ENCODE assay signal across 8 mouse cellular contexts in the genomic region with DNA sequence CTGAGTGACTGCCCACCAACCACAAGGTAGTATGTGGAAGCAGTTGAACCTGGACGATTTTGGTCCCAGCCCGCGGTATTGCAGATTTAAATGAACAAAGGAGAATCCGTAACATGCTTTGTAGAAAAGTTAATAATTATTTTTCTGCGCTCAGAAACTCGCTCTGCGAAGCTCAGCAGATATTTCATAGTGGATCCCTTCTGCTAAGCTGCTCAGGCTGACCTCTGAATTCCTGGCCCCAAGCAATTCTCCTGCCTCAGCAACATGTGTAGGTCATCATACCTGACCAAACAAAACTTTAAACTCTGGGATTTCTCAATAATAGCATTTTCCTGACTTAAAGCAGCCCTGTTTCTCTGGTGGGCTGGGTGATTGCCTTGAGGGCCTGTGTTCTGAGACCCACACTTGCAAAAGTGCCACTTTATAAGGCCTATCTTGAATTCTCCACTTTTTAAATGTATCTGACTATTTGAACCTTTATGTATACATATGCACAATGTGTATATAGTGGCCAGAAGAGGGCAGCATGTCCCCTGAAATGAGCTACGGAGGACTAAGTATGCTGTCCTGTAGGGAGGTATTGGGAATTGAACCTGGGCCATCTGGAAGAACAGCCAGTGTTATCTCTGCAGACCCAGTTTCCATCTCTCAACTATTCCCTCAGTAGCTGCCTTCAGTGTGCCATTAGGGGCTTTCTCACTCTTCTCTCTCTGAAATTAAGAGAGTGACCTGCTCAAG. TPM values are rescaled to one million over a fixed set of nuclear protein-coding genes. Genes with fewer than 3 reads are reported as not detected.
A peak's percentile ranks its signal among the peaks of the same experiment; 100 is the strongest.
DNase-seq lines count a peak whose midpoint lies in the region; ATAC-seq and TF ChIP-seq lines count a peak whose summit lies in the region.

No protein-coding gene starts in this region.

- H3K9me3 ChIP-seq in forebrain, embryonic 14.5 days (replicated peaks; ENCODE audit: control insufficient read depth, low read length): no peaks in the 10 kb centered on the region
- no peaks in the 10 kb centered on the region for H3K9me3 ChIP-seq in forebrain, embryonic 15.5 days
- no peaks in the 10 kb centered on the region for H3K9me3 ChIP-seq in midbrain, postnatal 0 days (ENCODE audit: low read length)

- ATAC-seq in forebrain, embryonic 14.5 days: no peak
- no peak for ATAC-seq in forebrain, embryonic 15.5 days (replicated peaks)
- ATAC-seq in granulocyte monocyte progenitor cell, adult 5-6 weeks (replicated peaks; ENCODE audit: poor library complexity, severe bottlenecking): peak; percentile 48
- ATAC-seq in midbrain, postnatal 0 days (ENCODE audit: low FRiP score): no peak
- no peak for ATAC-seq in inflammation-experienced regulatory T-cells, adult 6 months

- TF ChIP-seq CTCF in midbrain, postnatal 0 days (IDR thresholded peaks at IDR 0.05): peak; percentile 73

- H3K4me1 ChIP-seq in forebrain, embryonic 14.5 days (ENCODE audit: control insufficient read depth, insufficient read depth, low read length): no peaks in the 10 kb centered on the region
- no peaks in the 10 kb centered on the region for H3K4me1 ChIP-seq in forebrain, embryonic 15.5 days
- no peaks in the 10 kb centered on the region for H3K4me1 ChIP-seq in midbrain, postnatal 0 days (ENCODE audit: insufficient read depth, low read length)

- no peak overlapping the region for H3K27ac ChIP-seq in forebrain, embryonic 14.5 days (ENCODE audit: low read depth, low read length)
- H3K27ac ChIP-seq in forebrain, embryonic 15.5 days (replicated peaks): no peak overlapping the region
- H3K27ac ChIP-seq in midbrain, postnatal 0 days (ENCODE audit: low read depth, low read length): no peak overlapping the region

- no peak overlapping the region for H3K4me2 ChIP-seq in forebrain, embryonic 14.5 days (ENCODE audit: low read length)
- no peak overlapping the region for H3K4me2 ChIP-seq in forebrain, embryonic 15.5 days (replicated peaks)
- no peak overlapping the region for H3K4me2 ChIP-seq in midbrain, postnatal 0 days (ENCODE audit: low read depth, low read length, poor library complexity, severe bottlenecking)

- DNase-seq in forebrain, embryonic 14.5 days (ENCODE audit: low spot score): peak; percentile 56
- peak; percentile 14 to 16 for DNase-seq in spleen, postnatal 36 days (ENCODE audit: low spot score in 2 of 2)
- DNase-seq in spleen, adult 12 weeks (ENCODE audit: low spot score): no peak
- DNase-seq in midbrain, postnatal 0 days (ENCODE audit: low spot score): peak; percentile 62
- no peak for DNase-seq in urinary bladder, postnatal 36 days (ENCODE audit: low spot score in 2 of 2)

- H3K4me3 ChIP-seq in forebrain, embryonic 14.5 days (ENCODE audit: low read depth, low read length): no peak overlapping the region
- H3K4me3 ChIP-seq in forebrain, embryonic 15.5 days: no peak overlapping the region
- no peak overlapping the region for H3K4me3 ChIP-seq in midbrain, postnatal 0 days (ENCODE audit: low read depth, low read length)

- no peaks in the 10 kb centered on the region for H3K27me3 ChIP-seq in forebrain, embryonic 14.5 days (replicated peaks; ENCODE audit: control insufficient read depth, insufficient read depth, low read length)
- H3K27me3 ChIP-seq in forebrain, embryonic 15.5 days: no peaks in the 10 kb centered on the region
- H3K27me3 ChIP-seq in midbrain, postnatal 0 days (ENCODE audit: insufficient read depth, low read length): no peaks in the 10 kb centered on the region

- no peak overlapping the region for H3K9ac ChIP-seq in forebrain, embryonic 14.5 days (ENCODE audit: low read length)
- H3K9ac ChIP-seq in forebrain, embryonic 15.5 days (replicated peaks): no peak overlapping the region
- H3K9ac ChIP-seq in midbrain, postnatal 0 days (replicated peaks; ENCODE audit: low read length, poor library complexity, severe bottlenecking): no peak overlapping the region

- 86% methylated on average over 8 of the region's 8 CpGs for WGBS in forebrain, embryonic 14.5 days
- WGBS in forebrain, embryonic 15.5 days: 87% methylated on average over 8 of the region's 8 CpGs
- WGBS in midbrain, postnatal 0 days: 87% methylated on average over 8 of the region's 8 CpGs

- peaks cover 100% of the 10 kb centered on the region for H3K36me3 ChIP-seq in forebrain, embryonic 14.5 days (ENCODE audit: control insufficient read depth, insufficient read depth, low read length)
- peaks cover 97% of the 10 kb centered on the region for H3K36me3 ChIP-seq in forebrain, embryonic 15.5 days
- H3K36me3 ChIP-seq in midbrain, postnatal 0 days (ENCODE audit: insufficient read depth, low read length): peaks cover 53% of the 10 kb centered on the region

RNA-seq across cellular contexts. Expression of a gene that starts 13.4 kb away (rescaled TPM):
- polyA plus RNA-seq in forebrain, embryonic 14.5 days (2014; fragmentation: Nextera tagmentation; extraction: Ambion mirVana): 15.2 and 19.8 TPM in 2 replicates
- 13.5 and 14.0 TPM in 2 replicates for polyA plus RNA-seq in forebrain, embryonic 15.5 days (2015; fragmentation: Nextera tagmentation; extraction: Ambion mirVana)
- 7.0 and 10.1 TPM in 2 replicates for total RNA-seq in granulocyte monocyte progenitor cell, adult 5-6 weeks (2014; fragmentation: Nextera tagmentation)
- total RNA-seq in granulocyte monocyte progenitor cell, adult 5-6 weeks (2017): 16.7 and 21.3 TPM in 2 replicates
- 57.4 and 66.2 TPM in 2 replicates for total RNA-seq in midbrain, postnatal 0 days (2014; rRNA removed)
- 9.1 and 10.3 TPM in 2 replicates for polyA plus RNA-seq in midbrain, postnatal 0 days (2015; fragmentation: Nextera tagmentation; extraction: Ambion mirVana)
- polyA plus RNA-seq in inflammation-experienced regulatory T-cells, adult 6 months (2017; shearing (Covaris generic)): 1 to 10 TPM; 2.2 to 2.4 (median 2.3) TPM

RNA-seq across cellular contexts. Expression of a gene that starts 41.8 kb away (rescaled TPM):
- 198 and 208 TPM in 2 replicates for polyA plus RNA-seq in forebrain, embryonic 14.5 days (2014; fragmentation: Nextera tagmentation; extraction: Ambion mirVana)
- polyA plus RNA-seq in forebrain, embryonic 15.5 days (2015; fragmentation: Nextera tagmentation; extraction: Ambion mirVana): 230 and 237 TPM in 2 replicates
- total RNA-seq in granulocyte monocyte progenitor cell, adult 5-6 weeks (2014; fragmentation: Nextera tagmentation): 93.5 and 98.0 TPM in 2 replicates
- 101 and 107 TPM in 2 replicates for total RNA-seq in granulocyte monocyte progenitor cell, adult 5-6 weeks (2017)
- 207 and 228 TPM in 2 replicates for total RNA-seq in midbrain, postnatal 0 days (2014; rRNA removed)
- polyA plus RNA-seq in midbrain, postnatal 0 days (2015; fragmentation: Nextera tagmentation; extraction: Ambion mirVana): 116 and 120 TPM in 2 replicates
- 10 to 100 TPM; 72.3 to 78.0 (median 76.2) TPM for polyA plus RNA-seq in inflammation-experienced regulatory T-cells, adult 6 months (2017; shearing (Covaris generic))

RNA-seq across cellular contexts. Expression of a gene that starts 44.3 kb away (rescaled TPM):
- 0.59 and 0.71 TPM in 2 replicates for polyA plus RNA-seq in forebrain, embryonic 14.5 days (2014; fragmentation: Nextera tagmentation; extraction: Ambion mirVana)
- polyA plus RNA-seq in forebrain, embryonic 15.5 days (2015; fragmentation: Nextera tagmentation; extraction: Ambion mirVana): 0.67 and 0.69 TPM in 2 replicates
- not detected in 2 replicates for total RNA-seq in granulocyte monocyte progenitor cell, adult 5-6 weeks (2014; fragmentation: Nextera tagmentation)
- total RNA-seq in granulocyte monocyte progenitor cell, adult 5-6 weeks (2017): not detected in 2 replicates
- total RNA-seq in midbrain, postnatal 0 days (2014; rRNA removed): 0.22 and 0.61 TPM in 2 replicates
- 0.45 and 0.65 TPM in 2 replicates for polyA plus RNA-seq in midbrain, postnatal 0 days (2015; fragmentation: Nextera tagmentation; extraction: Ambion mirVana)
- under 1 TPM in 2 of 3 experiments, not detected in 1; 0.41 to 0.47 TPM for polyA plus RNA-seq in inflammation-experienced regulatory T-cells, adult 6 months (2017; shearing (Covaris generic))

RNA-seq across cellular contexts. Expression of a gene that starts 44.4 kb away (rescaled TPM):
- 99.6 and 109 TPM in 2 replicates for polyA plus RNA-seq in forebrain, embryonic 14.5 days (2014; fragmentation: Nextera tagmentation; extraction: Ambion mirVana)
- 103 and 112 TPM in 2 replicates for polyA plus RNA-seq in forebrain, embryonic 15.5 days (2015; fragmentation: Nextera tagmentation; extraction: Ambion mirVana)
- total RNA-seq in granulocyte monocyte progenitor cell, adult 5-6 weeks (2014; fragmentation: Nextera tagmentation): 46.9 and 50.7 TPM in 2 replicates
- 23.3 and 31.3 TPM in 2 replicates for total RNA-seq in granulocyte monocyte progenitor cell, adult 5-6 weeks (2017)
- 57.2 and 58.5 TPM in 2 replicates for total RNA-seq in midbrain, postnatal 0 days (2014; rRNA removed)
- polyA plus RNA-seq in midbrain, postnatal 0 days (2015; fragmentation: Nextera tagmentation; extraction: Ambion mirVana): 111 and 113 TPM in 2 replicates
- polyA plus RNA-seq in inflammation-experienced regulatory T-cells, adult 6 months (2017; shearing (Covaris generic)): 100 to 1,000 TPM; 124 to 134 (median 127) TPM

RNA-seq across cellular contexts. Expression of a gene that starts 59.4 kb away (rescaled TPM):
- 1.7 and 2.5 TPM in 2 replicates for polyA plus RNA-seq in forebrain, embryonic 14.5 days (2014; fragmentation: Nextera tagmentation; extraction: Ambion mirVana)
- polyA plus RNA-seq in forebrain, embryonic 15.5 days (2015; fragmentation: Nextera tagmentation; extraction: Ambion mirVana): 1.1 and 2.1 TPM in 2 replicates
- total RNA-seq in granulocyte monocyte progenitor cell, adult 5-6 weeks (2014; fragmentation: Nextera tagmentation): 3.7 TPM in 1 of 2 replicates, not detected in the other
- 0.31 TPM in 1 of 2 replicates, not detected in the other for total RNA-seq in granulocyte monocyte progenitor cell, adult 5-6 weeks (2017)
- 0.33 and 0.71 TPM in 2 replicates for total RNA-seq in midbrain, postnatal 0 days (2014; rRNA removed)
- 0.96 and 1.4 TPM in 2 replicates for polyA plus RNA-seq in midbrain, postnatal 0 days (2015; fragmentation: Nextera tagmentation; extraction: Ambion mirVana)
- polyA plus RNA-seq in inflammation-experienced regulatory T-cells, adult 6 months (2017; shearing (Covaris generic)): under 1 TPM in 2 of 3 experiments, not detected in 1; 0.15 to 0.21 TPM

Comparison
In these comparisons a context has a peak if more than half of its experiments do, and no peak if none do; other contexts are left out.
1. DNase-seq: peak in forebrain, embryonic 14.5 days (single experiment), spleen, postnatal 36 days (2 of 2) and midbrain, postnatal 0 days (single experiment); none in spleen, adult 12 weeks (single experiment) and urinary bladder, postnatal 36 days (0 of 2).